Mouse (Mus musculus) bone marrow macrophage, adult 2 months (primary cell): ENCODE measurements around the gene Slc31a2.

Experiments
- CTCF ChIP-seq: IDR thresholded peaks from 2 replicates; pipeline ENCODE4 v1.5.1; 2012; ENCODE audit warnings: low read depth, mild to moderate bottlenecking, low read length, moderate library complexity
- POLR2A ChIP-seq: IDR thresholded peaks from 2 replicates; pipeline ENCODE4 v1.6.1; 2012; ENCODE audit warnings: mild to moderate bottlenecking, low read depth, low read length, borderline replicate concordance

DNA sequence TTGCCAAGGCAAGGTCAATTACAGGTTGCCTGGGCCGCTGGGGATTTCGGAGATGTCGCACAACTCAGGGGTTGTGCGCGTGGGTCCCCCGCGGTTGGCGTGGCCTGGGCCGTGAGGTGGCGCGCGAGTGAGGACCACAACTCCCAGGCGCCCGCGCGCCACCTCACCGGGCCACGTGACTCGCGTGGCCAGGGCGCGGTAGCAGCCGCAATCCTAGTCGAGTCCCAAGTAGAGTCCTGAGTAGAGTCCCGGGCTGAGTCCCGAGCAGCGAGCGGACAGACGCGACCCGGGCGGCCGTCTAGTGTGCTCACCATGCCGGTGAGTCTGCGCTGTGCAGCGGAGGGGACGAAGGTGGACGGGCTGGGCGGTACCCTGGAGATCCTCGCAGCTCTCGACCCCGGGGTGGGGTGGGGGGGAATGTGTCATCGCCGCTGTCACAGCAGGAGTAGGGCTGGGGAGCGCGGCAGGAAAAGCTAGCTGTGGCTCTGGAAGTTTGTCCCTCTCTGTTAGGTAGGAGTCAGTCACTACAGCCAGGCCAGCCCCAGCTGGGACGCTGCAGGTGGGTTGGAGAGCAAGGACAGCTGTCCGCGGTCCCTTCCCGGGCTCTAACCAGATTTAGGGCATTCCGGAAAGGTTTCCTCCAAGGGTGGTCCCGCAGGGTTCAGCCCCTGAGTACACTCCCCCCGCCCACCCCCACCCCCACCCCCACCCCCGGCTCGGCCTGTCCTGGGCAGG, 24.1 kb downstream of the Slc31a2 start:
- no peak for TF ChIP-seq CTCF
- peak; percentile 50; the same call in 1 of the 2 replicates for TF ChIP-seq POLR2A
